Mouse (Mus musculus): ENCODE data around the gene Zic1.

GRCm38 (mm10) chr9:91356353-91356740, 9.3 kb downstream of the Zic1 start:
- TF ChIP-seq GATA1 (IDR thresholded peaks at IDR 0.05; ENCODE audit: borderline replicate concordance, low read length): no peak
- no peak for TF ChIP-seq FLI1 (IDR thresholded peaks at IDR 0.05; ENCODE audit: low read length)

All from megakaryocyte, embryonic 14.5 days (primary cell).